ENCODE assay signal across 26 mouse cellular contexts in genomic region chr3:55115071-55115470, GRCm38 (mm10). TPM values are rescaled to one million over a fixed set of nuclear protein-coding genes. Genes with fewer than 3 reads are reported as not detected.
DNase-seq lines count a peak whose midpoint lies in the region; ATAC-seq and TF ChIP-seq lines count a peak whose summit lies in the region.
"Had no signal": no experiment of that assay in that cellular context is flagged by ENCODE, and none has a peak within 500 bp of the region (broad histone marks: within the 10 kb centered on the region; RNA-seq: fewer than 3 reads in every experiment).

No protein-coding gene starts in this region.

- H3K27ac ChIP-seq in embryonic facial prominence, embryonic 13.5 days, result peak overlapping the region; percentile 7; the same call in 1 of the 2 replicates
- H3K27ac ChIP-seq in embryonic facial prominence, embryonic 10.5 days (replicated peaks), result no peak overlapping the region
- no peak overlapping the region for H3K27ac ChIP-seq in heart, embryonic 16.5 days (ENCODE audit: low read length)
- no peak overlapping the region for H3K27ac ChIP-seq in liver, postnatal 0 days (ENCODE audit: low read depth)
- H3K27ac ChIP-seq in liver, embryonic 12.5 days, result no peak overlapping the region
- no peak overlapping the region for H3K27ac ChIP-seq in CH12.LX (ENCODE audit: insufficient read depth, low read depth)
- H3K27ac ChIP-seq: forebrain, embryonic 13.5 days; hindbrain, embryonic 15.5 days; limb, embryonic 13.5 days; liver, embryonic 15.5 days; midbrain, embryonic 13.5 days; neural tube, embryonic 12.5 days had no signal

- TF ChIP-seq POLR2A in CH12.LX (IDR thresholded peaks at IDR 0.05; ENCODE audit: low read depth, low read length), result no peak

- peaks cover 24% of the 10 kb centered on the region for H3K4me1 ChIP-seq in embryonic facial prominence, embryonic 13.5 days
- peaks cover 28% of the 10 kb centered on the region for H3K4me1 ChIP-seq in embryonic facial prominence, embryonic 10.5 days
- peaks cover 32% of the 10 kb centered on the region for H3K4me1 ChIP-seq in heart, embryonic 16.5 days (ENCODE audit: control insufficient read depth, insufficient read depth, low read length)
- H3K4me1 ChIP-seq in liver, postnatal 0 days (ENCODE audit: insufficient read depth), result peaks cover 22% of the 10 kb centered on the region
- peaks cover 28% of the 10 kb centered on the region for H3K4me1 ChIP-seq in liver, embryonic 12.5 days
- peaks cover 7 to 31% of the 10 kb centered on the region in 2 experiments for H3K4me1 ChIP-seq in CH12.LX (ENCODE audit: control insufficient read depth in 1 of 2, insufficient read depth in 2 of 2)

- H3K9ac ChIP-seq in embryonic facial prominence, embryonic 13.5 days, result no peak overlapping the region
- no peak overlapping the region for H3K9ac ChIP-seq in heart, embryonic 16.5 days (ENCODE audit: low read length)
- no peak overlapping the region for H3K9ac ChIP-seq in liver, postnatal 0 days (replicated peaks)
- no peak overlapping the region for H3K9ac ChIP-seq in liver, embryonic 12.5 days
- no peak overlapping the region for H3K9ac ChIP-seq in CH12.LX (ENCODE audit: insufficient read depth, low read depth)
- H3K9ac ChIP-seq: forebrain, embryonic 13.5 days; hindbrain, embryonic 15.5 days; limb, embryonic 13.5 days; liver, embryonic 15.5 days; midbrain, embryonic 13.5 days; neural tube, embryonic 12.5 days had no signal

- DNase-seq in embryonic facial prominence, embryonic 10.5 days (ENCODE audit: low spot score), result no peak
- DNase-seq in heart, postnatal 25 days (ENCODE audit: low spot score), result no peak
- DNase-seq in liver, postnatal 0 days, result no peak
- no peak for DNase-seq in CH12.LX (ENCODE audit: extremely low read depth)
- DNase-seq: adrenal gland, adult 8-10 months; cerebellum, adult 11-12 months; kidney, postnatal 4 days; right cerebral cortex, postnatal 14 days; thymus, postnatal 25 days had no signal

- TF ChIP-seq CTCF in liver, postnatal 0 days (IDR thresholded peaks at IDR 0.05; ENCODE audit: low read depth), result no peak
- TF ChIP-seq CTCF in CH12.LX (conservative IDR thresholded peaks at IDR 0.05 in 1 of 2, IDR thresholded peaks at IDR 0.05 in 1 of 2; ENCODE audit: low read depth in 2 of 2, low read length in 2 of 2), result peak in 1 of 2 experiments; percentile 13; a peak in 1 of 4 replicates

- no peaks in the 10 kb centered on the region for H3K9me3 ChIP-seq in embryonic facial prominence, embryonic 13.5 days
- H3K9me3 ChIP-seq in embryonic facial prominence, embryonic 10.5 days, result no peaks in the 10 kb centered on the region
- no peaks in the 10 kb centered on the region for H3K9me3 ChIP-seq in heart, embryonic 16.5 days (replicated peaks; ENCODE audit: control insufficient read depth, low read length)
- no peaks in the 10 kb centered on the region for H3K9me3 ChIP-seq in liver, postnatal 0 days (ENCODE audit: low read length)
- no peaks in the 10 kb centered on the region for H3K9me3 ChIP-seq in liver, embryonic 12.5 days (replicated peaks)
- H3K9me3 ChIP-seq in CH12.LX (replicated peaks; ENCODE audit: low read length), result no peaks in the 10 kb centered on the region
- H3K9me3 ChIP-seq: forebrain, embryonic 13.5 days; hindbrain, embryonic 15.5 days; limb, embryonic 13.5 days; liver, embryonic 15.5 days; midbrain, embryonic 13.5 days; neural tube, embryonic 12.5 days had no signal

- ATAC-seq in embryonic facial prominence, embryonic 13.5 days (ENCODE audit: insufficient number of reproducible peaks, insufficient read depth, low FRiP score, low TSS enrichment, low read depth), result no peak
- no peak for ATAC-seq in heart, embryonic 16.5 days (replicated peaks; ENCODE audit: extremely low read depth, insufficient read depth, low FRiP score)
- ATAC-seq in liver, postnatal 0 days, result no peak
- no peak for ATAC-seq in liver, embryonic 12.5 days
- ATAC-seq in granulocyte monocyte progenitor cell, adult 5-6 weeks (replicated peaks; ENCODE audit: poor library complexity, severe bottlenecking), result no peak
- ATAC-seq: activated CD4-positive, CD25-positive, alpha-beta regulatory T cell, adult 4 months; forebrain, embryonic 13.5 days; intestine, embryonic 16.5 days; midbrain, embryonic 13.5 days had no signal

- WGBS in embryonic facial prominence, embryonic 13.5 days, result 35% methylated on average over 1 of the region's 1 CpGs
- 44% methylated on average over 1 of the region's 1 CpGs for WGBS in embryonic facial prominence, embryonic 10.5 days
- 30% methylated on average over 1 of the region's 1 CpGs for WGBS in heart, embryonic 16.5 days
- 45% methylated on average over 1 of the region's 1 CpGs for WGBS in liver, postnatal 0 days (ENCODE audit: insufficient replicate concordance)
- WGBS in liver, embryonic 12.5 days (ENCODE audit: insufficient replicate concordance), result 41% methylated on average over 1 of the region's 1 CpGs

- peaks cover 34% of the 10 kb centered on the region for H3K36me3 ChIP-seq in embryonic facial prominence, embryonic 13.5 days
- H3K36me3 ChIP-seq in embryonic facial prominence, embryonic 10.5 days (replicated peaks), result peaks cover 38% of the 10 kb centered on the region
- H3K36me3 ChIP-seq in heart, embryonic 16.5 days (ENCODE audit: control insufficient read depth, insufficient read depth), result peaks cover 28% of the 10 kb centered on the region
- H3K36me3 ChIP-seq in liver, postnatal 0 days (replicated peaks; ENCODE audit: insufficient read depth, low read length), result peaks cover 13% of the 10 kb centered on the region
- peaks cover 32% of the 10 kb centered on the region for H3K36me3 ChIP-seq in liver, embryonic 12.5 days
- peaks cover 26 to 44% of the 10 kb centered on the region in 2 experiments for H3K36me3 ChIP-seq in CH12.LX (replicated peaks in 1 of 2; ENCODE audit: control insufficient read depth in 1 of 2, insufficient read depth in 1 of 2, low read length in 1 of 2)

- in situ Hi-C loops in CH12.LX (cut with MboI; ENCODE audit: low pct_ligation_motif_present, low pct_unique_long_range_greater_than_20kb, low sequenced_read_pairs), result no loop called here

- dilution Hi-C loops in CH12.LX (cut with MboI; ENCODE audit: extremely low pct_ligation_motif_present, extremely low pct_unique_long_range_greater_than_20kb, low sequenced_read_pairs), result no loop called here

- H3K79me2 ChIP-seq in CH12.LX (replicated peaks; ENCODE audit: control insufficient read depth, extremely low read depth, insufficient read depth, poor library complexity, severe bottlenecking), result peaks cover 62% of the 10 kb centered on the region

- no peak overlapping the region for H3K4me2 ChIP-seq in embryonic facial prominence, embryonic 13.5 days
- H3K4me2 ChIP-seq in heart, embryonic 16.5 days (ENCODE audit: low read depth, low read length), result peak overlapping the region; percentile 17; the same call in 1 of the 2 replicates
- H3K4me2 ChIP-seq in liver, postnatal 0 days (ENCODE audit: low read depth, low read length), result 0 out of 2 replicates have a peak overlapping the region, but pooled peaks have one; percentile 4
- H3K4me2 ChIP-seq in liver, embryonic 12.5 days, result no peak overlapping the region
- H3K4me2 ChIP-seq in CH12.LX (ENCODE audit: insufficient read depth, low read depth, poor library complexity, severe bottlenecking), result no peak overlapping the region
- H3K4me2 ChIP-seq: forebrain, embryonic 13.5 days; hindbrain, embryonic 15.5 days; liver, embryonic 15.5 days; midbrain, embryonic 13.5 days; neural tube, embryonic 12.5 days had no signal

- no peak overlapping the region for H3K4me3 ChIP-seq in embryonic facial prominence, embryonic 13.5 days
- H3K4me3 ChIP-seq in embryonic facial prominence, embryonic 10.5 days, result no peak overlapping the region
- H3K4me3 ChIP-seq in heart, embryonic 16.5 days (ENCODE audit: low read length), result no peak overlapping the region
- H3K4me3 ChIP-seq in liver, postnatal 0 days (ENCODE audit: low read depth, low read length), result no peak overlapping the region
- no peak overlapping the region for H3K4me3 ChIP-seq in liver, embryonic 12.5 days
- H3K4me3 ChIP-seq in CH12.LX (replicated peaks in 1 of 3; ENCODE audit: low read depth in 2 of 3, low read length in 2 of 3, poor library complexity in 1 of 3), result no peak overlapping the region
- H3K4me3 ChIP-seq: forebrain, embryonic 13.5 days; hindbrain, embryonic 15.5 days; limb, embryonic 13.5 days; liver, embryonic 15.5 days; midbrain, embryonic 13.5 days; neural tube, embryonic 12.5 days had no signal

- TF ChIP-seq EP300 in liver, postnatal 0 days (IDR thresholded peaks at IDR 0.05; ENCODE audit: low read depth), result no peak
- TF ChIP-seq EP300 in CH12.LX (IDR thresholded peaks at IDR 0.05; ENCODE audit: low read length), result no peak

- H3K27me3 ChIP-seq in embryonic facial prominence, embryonic 13.5 days, result no peaks in the 10 kb centered on the region
- H3K27me3 ChIP-seq in embryonic facial prominence, embryonic 10.5 days (replicated peaks; ENCODE audit: low read depth, poor library complexity, severe bottlenecking), result no peaks in the 10 kb centered on the region
- no peaks in the 10 kb centered on the region for H3K27me3 ChIP-seq in heart, embryonic 16.5 days (ENCODE audit: control insufficient read depth, insufficient read depth, low read length)
- no peaks in the 10 kb centered on the region for H3K27me3 ChIP-seq in liver, postnatal 0 days (ENCODE audit: insufficient read depth, low read length)
- H3K27me3 ChIP-seq in liver, embryonic 12.5 days (replicated peaks), result no peaks in the 10 kb centered on the region
- H3K27me3 ChIP-seq in CH12.LX (replicated peaks), result no peaks in the 10 kb centered on the region
- H3K27me3 ChIP-seq: forebrain, embryonic 13.5 days; hindbrain, embryonic 15.5 days; limb, embryonic 13.5 days; liver, embryonic 15.5 days; midbrain, embryonic 13.5 days; neural tube, embryonic 12.5 days had no signal

- no peak for TF ChIP-seq RAD21 in CH12.LX (IDR thresholded peaks at IDR 0.05; ENCODE audit: low read depth, low read length)

- intact Hi-C loops in heart, postnatal 25 days (cut with DNase I), result no loop called here

RNA-seq across cellular contexts. Expression of gene Spg20, which starts 3.2 kb away (rescaled TPM):
- 78.5 and 85.3 TPM in 2 replicates for polyA plus RNA-seq in embryonic facial prominence, embryonic 13.5 days (2015; fragmentation: Nextera tagmentation; extraction: Ambion mirVana)
- 72.1 and 75.9 TPM in 2 replicates for polyA plus RNA-seq in embryonic facial prominence, embryonic 10.5 days (2016; fragmentation: Nextera tagmentation; extraction: Ambion mirVana)
- polyA plus RNA-seq in heart, embryonic 16.5 days (2015; fragmentation: Nextera tagmentation; extraction: Ambion mirVana), result 29.0 and 29.7 TPM in 2 replicates
- 10 to 100 TPM; 33.4 to 42.2 TPM for total RNA-seq in heart, postnatal 25 days (2021)
- polyA plus RNA-seq in liver, postnatal 0 days (2015; fragmentation: Nextera tagmentation; extraction: Ambion mirVana), result 7.9 and 10.6 TPM in 2 replicates
- polyA plus RNA-seq in liver, embryonic 12.5 days (2016; fragmentation: Nextera tagmentation; extraction: Ambion mirVana), result 15.8 and 16.2 TPM in 2 replicates
- total RNA-seq in CH12.LX (2012; rRNA removed) (31.5 and 34.5 TPM in 2 replicates), CH12.LX (2014; rRNA removed) (37.6 and 38.2 TPM in 2 replicates)
- 43.0 and 51.3 TPM in 2 replicates for polyA plus RNA-seq in CH12.LX (2012; ENCODE audit: insufficient read length, low read depth)
- total RNA-seq in granulocyte monocyte progenitor cell, adult 5-6 weeks (2014; fragmentation: Nextera tagmentation), result 9.5 and 14.7 TPM in 2 replicates
- total RNA-seq in granulocyte monocyte progenitor cell, adult 5-6 weeks (2017), result 19.6 and 26.0 TPM in 2 replicates

RNA-seq across cellular contexts. Expression of gene Ccdc169, which starts 22.1 kb away (rescaled TPM):
- 0.15 and 0.25 TPM in 2 replicates for polyA plus RNA-seq in embryonic facial prominence, embryonic 13.5 days (2015; fragmentation: Nextera tagmentation; extraction: Ambion mirVana)
- not detected in 2 replicates for polyA plus RNA-seq in embryonic facial prominence, embryonic 10.5 days (2016; fragmentation: Nextera tagmentation; extraction: Ambion mirVana)
- not detected in 2 replicates for polyA plus RNA-seq in heart, embryonic 16.5 days (2015; fragmentation: Nextera tagmentation; extraction: Ambion mirVana)
- under 1 TPM in 1 of 2 experiments, not detected in 1; 0.13 TPM for total RNA-seq in heart, postnatal 25 days (2021)
- not detected in 2 replicates for polyA plus RNA-seq in liver, postnatal 0 days (2015; fragmentation: Nextera tagmentation; extraction: Ambion mirVana)
- polyA plus RNA-seq in liver, embryonic 12.5 days (2016; fragmentation: Nextera tagmentation; extraction: Ambion mirVana), result not detected in 2 replicates
- 0.08 and 0.13 TPM in 2 replicates for total RNA-seq in CH12.LX (2012; rRNA removed)
- total RNA-seq in CH12.LX (2014; rRNA removed), result 0.15 TPM in 1 of 2 replicates, not detected in the other
- 0.10 and 0.14 TPM in 2 replicates for polyA plus RNA-seq in CH12.LX (2012; ENCODE audit: insufficient read length, low read depth)
- 0.21 TPM in 1 of 2 replicates, not detected in the other for total RNA-seq in granulocyte monocyte progenitor cell, adult 5-6 weeks (2014; fragmentation: Nextera tagmentation)
- total RNA-seq in granulocyte monocyte progenitor cell, adult 5-6 weeks (2017), result 0.41 TPM in 1 of 2 replicates, not detected in the other
- total RNA-seq: adrenal gland, adult 8-10 months; gastrocnemius, adult 18-20 months had no signal
- polyA plus RNA-seq: activated CD4-positive, CD25-positive, alpha-beta regulatory T cell, adult 4 months; heart, postnatal 0 days; intestine, embryonic 16.5 days; kidney, embryonic 14.5 days; liver, embryonic 15.5 days; neural tube, embryonic 12.5 days; spleen, adult 2 months had no signal

RNA-seq across cellular contexts. Expression of gene Ccna1, which starts 59.8 kb away (rescaled TPM):
- 1.7 and 3.0 TPM in 2 replicates for polyA plus RNA-seq in embryonic facial prominence, embryonic 13.5 days (2015; fragmentation: Nextera tagmentation; extraction: Ambion mirVana)
- 1.4 and 1.9 TPM in 2 replicates for polyA plus RNA-seq in embryonic facial prominence, embryonic 10.5 days (2016; fragmentation: Nextera tagmentation; extraction: Ambion mirVana)
- 1.7 and 2.9 TPM in 2 replicates for polyA plus RNA-seq in heart, embryonic 16.5 days (2015; fragmentation: Nextera tagmentation; extraction: Ambion mirVana)
- not detected for total RNA-seq in heart, postnatal 25 days (2021)
- polyA plus RNA-seq in liver, postnatal 0 days (2015; fragmentation: Nextera tagmentation; extraction: Ambion mirVana), result not detected in 2 replicates
- 0.43 and 0.98 TPM in 2 replicates for polyA plus RNA-seq in liver, embryonic 12.5 days (2016; fragmentation: Nextera tagmentation; extraction: Ambion mirVana)
- total RNA-seq in CH12.LX (2012; rRNA removed) (not detected in 2 replicates), CH12.LX (2014; rRNA removed) (not detected in 2 replicates)
- polyA plus RNA-seq in CH12.LX (2012; ENCODE audit: insufficient read length, low read depth), result not detected in 2 replicates
- total RNA-seq in granulocyte monocyte progenitor cell, adult 5-6 weeks (2014; fragmentation: Nextera tagmentation), result not detected in 2 replicates
- total RNA-seq in granulocyte monocyte progenitor cell, adult 5-6 weeks (2017), result not detected in 2 replicates
- total RNA-seq: adrenal gland, adult 8-10 months; gastrocnemius, adult 18-20 months; MEL had no signal
- polyA plus RNA-seq: activated CD4-positive, CD25-positive, alpha-beta regulatory T cell, adult 4 months; spleen, adult 2 months had no signal

Comparison
In these comparisons a context has a peak if more than half of its experiments do, and no peak if none do; other contexts are left out.
1. H3K4me2 ChIP-seq: peak in heart, embryonic 16.5 days (single experiment) and liver, postnatal 0 days (single experiment); none in embryonic facial prominence, embryonic 13.5 days (single experiment), liver, embryonic 12.5 days (single experiment) and CH12.LX (single experiment).